Mouse (Mus musculus) CH12.LX (cell line): ENCODE results near the gene Chp1. TPM values are rescaled to one million over a fixed set of nuclear protein-coding genes. Genes with fewer than 3 reads are reported as not detected.

Experiments
- DNase-seq: peaks from one replicate; pipeline ENCODE4 v3.0.0-alpha.2; 2013; ENCODE audit errors: extremely low read depth
- H3K27ac ChIP-seq: 2 replicates; pipeline ENCODE4 v1.5.1; 2012; ENCODE audit warnings: low read depth, mild to moderate bottlenecking, control low read depth, moderate library complexity; ENCODE audit not compliant: insufficient read depth
- H3K27me3 ChIP-seq: replicated peaks from 2 replicates; pipeline ENCODE3; 2012; ENCODE audit warnings: inconsistent platforms
- H3K36me3 ChIP-seq, 2 experiments: replicated peaks in 1 of 2; 2 replicates each; pipeline versions ENCODE3 to v1.6.1; 2012; ENCODE audit warnings: inconsistent platforms in 1 of 2, low read length in 1 of 2, mild to moderate bottlenecking in 1 of 2, mixed read lengths in 1 of 2, moderate library complexity in 1 of 2; ENCODE audit not compliant: control insufficient read depth in 1 of 2, insufficient read depth in 1 of 2
- H3K4me1 ChIP-seq, 2 experiments: 2 replicates each; pipeline ENCODE4 v1.6.1; 2012; ENCODE audit warnings: inconsistent platforms in 1 of 2, moderate library complexity in 1 of 2; ENCODE audit not compliant: insufficient read depth in 2 of 2, control insufficient read depth in 1 of 2
- H3K4me2 ChIP-seq: 2 replicates; pipeline ENCODE4 v1.6.1; 2012; ENCODE audit warnings: low read depth, mild to moderate bottlenecking, control low read depth; ENCODE audit not compliant: poor library complexity, insufficient read depth, severe bottlenecking
- H3K4me3 ChIP-seq, 3 experiments: fragments of 150-350 bp in 1 of 3; sonication (generic) in 1 of 3; replicated peaks in 1 of 3; 2 replicates each; pipeline versions ENCODE3 to v1.5.1; 2011 to 2012; ENCODE audit warnings: low read depth in 2 of 3, low read length in 2 of 3, mild to moderate bottlenecking in 2 of 3, moderate library complexity in 2 of 3, control low read depth in 1 of 3, improper control_type of control experiment in 1 of 3, inconsistent platforms in 1 of 3, mixed read lengths in 1 of 3; ENCODE audit not compliant: poor library complexity in 1 of 3
- H3K79me2 ChIP-seq: replicated peaks from 2 replicates; pipeline ENCODE4 v1.6.1; 2012; ENCODE audit warnings: mild to moderate bottlenecking, moderate library complexity; ENCODE audit not compliant: control insufficient read depth, poor library complexity, insufficient read depth, severe bottlenecking; ENCODE audit errors: extremely low read depth
- H3K9ac ChIP-seq: 2 replicates; pipeline ENCODE4 v1.6.1; 2012; ENCODE audit warnings: low read depth, mild to moderate bottlenecking, control low read depth, moderate library complexity; ENCODE audit not compliant: insufficient read depth
- H3K9me3 ChIP-seq: replicated peaks from 2 replicates; pipeline ENCODE3; 2012; ENCODE audit warnings: low read length, inconsistent platforms, mixed read lengths
- BHLHE40 ChIP-seq: IDR thresholded peaks from 2 replicates; pipeline ENCODE4 v1.6.1; 2011; ENCODE audit warnings: mild to moderate bottlenecking, low read depth, low read length, improper control_type of control experiment
- CTCF ChIP-seq, 2 experiments: IDR thresholded peaks in 1 of 2; conservative IDR thresholded peaks in 1 of 2; 2 replicates each; pipeline ENCODE4 v1.5.1; 2011 to 2012; ENCODE audit warnings: low read depth in 2 of 2, low read length in 2 of 2, improper control_type of control experiment in 1 of 2, inconsistent platforms in 1 of 2, mild to moderate bottlenecking in 1 of 2, moderate library complexity in 1 of 2
- E2F4 ChIP-seq: IDR thresholded peaks from 2 replicates; pipeline ENCODE4 v1.6.1; 2011; ENCODE audit warnings: low read depth, low read length, improper control_type of control experiment; ENCODE audit not compliant: insufficient replicate concordance
- ELF1 ChIP-seq: IDR thresholded peaks from 2 replicates; pipeline ENCODE4 v1.6.1; 2014; ENCODE audit warnings: low read depth, mild to moderate bottlenecking, inconsistent platforms, low read length, improper control_type of control experiment
- EP300 ChIP-seq: IDR thresholded peaks from 2 replicates; pipeline ENCODE4 v1.6.1; 2011; ENCODE audit warnings: low read length, improper control_type of control experiment
- GABPA ChIP-seq: IDR thresholded peaks from 2 replicates; pipeline ENCODE4 v1.6.1; 2012; ENCODE audit warnings: low read depth, low read length, improper control_type of control experiment, inconsistent platforms; ENCODE audit not compliant: insufficient replicate concordance
- JUND ChIP-seq: conservative IDR thresholded peaks from 2 replicates; pipeline ENCODE4 v1.6.1; 2011; ENCODE audit warnings: low read depth, low read length, improper control_type of control experiment
- KAT2A ChIP-seq: IDR thresholded peaks from 2 replicates; pipeline ENCODE4 v1.6.1; 2012; ENCODE audit warnings: low read length, improper control_type of control experiment, inconsistent platforms; ENCODE audit not compliant: insufficient replicate concordance
- MAZ ChIP-seq: IDR thresholded peaks from 2 replicates; pipeline ENCODE4 v1.6.1; 2012; ENCODE audit warnings: low read depth, mild to moderate bottlenecking, inconsistent platforms, low read length, improper control_type of control experiment, moderate library complexity
- MXI1 ChIP-seq: IDR thresholded peaks from 2 replicates; pipeline ENCODE4 v1.6.1; 2011; ENCODE audit warnings: mild to moderate bottlenecking, low read depth, low read length, improper control_type of control experiment
- NELFE ChIP-seq: IDR thresholded peaks from 2 replicates; pipeline ENCODE4 v1.6.1; 2011; ENCODE audit warnings: low read depth, low read length, improper control_type of control experiment
- PAX5 ChIP-seq: IDR thresholded peaks from 2 replicates; pipeline ENCODE4 v1.6.1; 2012; ENCODE audit warnings: low read length, inconsistent platforms, mixed read lengths
- POLR2A ChIP-seq: IDR thresholded peaks from 2 replicates; pipeline ENCODE4 v1.6.1; 2011; ENCODE audit warnings: low read depth, mild to moderate bottlenecking, improper control_type of control experiment, low read length
- POLR2AphosphoS2 ChIP-seq: IDR thresholded peaks from 2 replicates; pipeline ENCODE4 v1.6.1; 2011; ENCODE audit warnings: low read depth, low read length, improper control_type of control experiment
- RCOR1 ChIP-seq: conservative IDR thresholded peaks from 2 replicates; pipeline ENCODE4 v1.6.1; 2012; ENCODE audit warnings: low read depth, mild to moderate bottlenecking, inconsistent platforms, low read length, improper control_type of control experiment
- UBTF ChIP-seq: IDR thresholded peaks from 2 replicates; pipeline ENCODE4 v1.6.1; 2012; ENCODE audit warnings: low read depth, mild to moderate bottlenecking, inconsistent platforms, low read length, improper control_type of control experiment, moderate library complexity
- USF1 ChIP-seq: IDR thresholded peaks from 2 replicates; pipeline ENCODE4 v1.6.1; 2014; ENCODE audit warnings: low read depth, mild to moderate bottlenecking, inconsistent platforms, low read length, improper control_type of control experiment
- ZC3H11A ChIP-seq: IDR thresholded peaks from 2 replicates; pipeline ENCODE4 v1.6.1; 2012; ENCODE audit warnings: low read depth, mild to moderate bottlenecking, inconsistent platforms, low read length, improper control_type of control experiment
- ZKSCAN1 ChIP-seq: IDR thresholded peaks from 2 replicates; pipeline ENCODE4 v1.6.1; 2012; ENCODE audit warnings: low read depth, inconsistent platforms, low read length, improper control_type of control experiment, borderline replicate concordance
- dilution Hi-C: fragments of 300-500 bp; cut with MboI; formaldehyde crosslinking; loops from 2 replicates; pipeline ENCODE4 v1.14.3; 2020; ENCODE audit warnings: low sequenced_read_pairs; ENCODE audit not compliant: extremely low pct_unique_long_range_greater_than_20kb, extremely low pct_ligation_motif_present
- in situ Hi-C: fragments of 300-500 bp; cut with MboI; formaldehyde crosslinking; loops from 3 replicates; pipeline ENCODE4 v1.14.3; 2019; ENCODE audit warnings: low sequenced_read_pairs, low pct_ligation_motif_present, low pct_unique_long_range_greater_than_20kb, mixed read lengths
- polyA plus RNA-seq: library from polyadenylated mRNA; unstranded; fragments of >175 nt; gene quantifications from 2 replicates; pipeline ENCODE4 v1.2.1, GENCODE M21; 2012; ENCODE audit warnings: low read depth; ENCODE audit not compliant: insufficient read length
- total RNA-seq, 2 experiments: library from RNA; depleted of rRNA; stranded (reverse); fragments of 300-350 nt in 1 of 2; fragments of >200 nt in 1 of 2; gene quantifications; 2 replicates each; pipeline ENCODE4 v1.2.3; 2012 to 2014

Gene Chp1
- total and polyA plus RNA-seq, 3 experiments: 29.9 to 55.9 (median 47.9) TPM

- Histone ChIP-seq H3K27ac (no peak overlapping the region), H3K79me2 (no peaks in the 10 kb centered on the region), H3K9ac (no peak overlapping the region), H3K4me2 (no peak overlapping the region), H3K4me1 (peaks cover 2 to 11% of the 10 kb centered on the region in 2 experiments; a peak in 3 of 4 replicates), H3K4me3 (no peak overlapping the region), H3K9me3 (no peaks in the 10 kb centered on the region), H3K27me3 (no peaks in the 10 kb centered on the region), H3K36me3 (peaks cover 5 to 24% of the 10 kb centered on the region in 2 experiments)
- dilution Hi-C loops (no loop called here), in situ Hi-C loops (no loop called here)
- DNase-seq: no peak
- TF ChIP-seq EP300: no peak
- TF ChIP-seq MAZ: no peak
- TF ChIP-seq GABPA: no peak
- TF ChIP-seq PAX5: no peak
- no peak for TF ChIP-seq POLR2A
- no peak for TF ChIP-seq RCOR1
- TF ChIP-seq E2F4: no peak
- no peak for TF ChIP-seq ZC3H11A
- TF ChIP-seq KAT2A: no peak
Measured at GRCm38 (mm10) chr2:119572471-119572870, 25.0 kb downstream of the Chp1 start.

DNA sequence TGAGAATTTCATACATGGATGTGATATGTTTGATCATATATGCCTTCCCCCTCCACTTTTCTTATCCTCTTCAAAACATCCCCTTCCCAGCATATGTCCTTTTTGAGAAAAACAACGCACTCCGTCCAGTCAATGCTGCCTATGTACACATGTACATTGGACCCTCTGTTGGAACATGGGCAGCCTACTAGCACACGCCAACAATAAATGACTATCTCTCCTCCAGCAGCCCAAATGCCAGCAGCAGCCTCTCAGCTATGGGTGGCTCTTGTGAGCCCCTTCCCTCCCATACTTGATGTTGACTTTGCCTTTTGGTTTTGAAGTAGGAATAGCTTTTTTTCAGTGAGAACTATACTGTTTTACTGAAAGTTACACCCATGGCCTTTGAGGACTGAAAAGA, 34.1 kb downstream of the Chp1 start:
- dilution Hi-C loops (no loop called here), in situ Hi-C loops (loop anchor here (5.0 kb wide), 1 partner anchor 34 kb away; the partner anchor contains the start of genes Chp1 and Exd1)
- Histone ChIP-seq H3K4me3 (no peak overlapping the region), H3K27me3 (no peaks in the 10 kb centered on the region), H3K36me3 (peaks cover 5 to 29% of the 10 kb centered on the region in 2 experiments), H3K79me2 (no peaks in the 10 kb centered on the region), H3K4me2 (no peak overlapping the region), H3K4me1 (peaks cover 5 to 16% of the 10 kb centered on the region in 2 experiments; a peak in 2 of 4 replicates), H3K9me3 (no peaks in the 10 kb centered on the region), H3K27ac (no peak overlapping the region), H3K9ac (no peak overlapping the region)
- DNase-seq: no peak
- TF ChIP-seq UBTF (no peak), ELF1 (no peak), ZKSCAN1 (no peak), MXI1 (no peak), BHLHE40 (no peak), POLR2AphosphoS2 (no peak), USF1 (no peak), JUND (no peak), NELFE (no peak), CTCF (conservative IDR thresholded peaks at IDR 0.05 in 1 of 2, IDR thresholded peaks at IDR 0.05 in 1 of 2; ENCODE audit: low read depth in 2 of 2, low read length in 2 of 2) (no peak)
